Mouse (Mus musculus) embryonic facial prominence, embryonic 12.5 days (tissue): ENCODE measurements at regions not wholly inside any gene's neighbourhood (a gene's known extent, or its start where the extent isn't known, plus 50 kb on each side); places are given as distances from the start of the nearest gene placed in this dataset.
"Not testable (repeated sequence)": the region's sequence is repeated elsewhere in the genome, so short reads cannot be mapped to it uniquely, and the experiment has no call there.

Source experiments
- ATAC-seq: fragments of 200-750 bp; cut with Nextera tagmentation; 2 replicates; pipeline ENCODE4 v1.8.0; 2017; ENCODE audit not compliant: insufficient number of reproducible peaks, insufficient read depth, low FRiP score, low TSS enrichment
- H3K27ac ChIP-seq: fragments of 300-500 bp; sonication (generic); 2 replicates; pipeline ENCODE4 v1.5.1; 2016; ENCODE audit warnings: mild to moderate bottlenecking
- H3K27me3 ChIP-seq: fragments of 300-500 bp; sonication (generic); 2 replicates; pipeline ENCODE4 v1.6.1; 2016; ENCODE audit warnings: mild to moderate bottlenecking, moderate library complexity
- H3K36me3 ChIP-seq: fragments of 300-500 bp; sonication (generic); 2 replicates; pipeline ENCODE4 v1.6.1; 2016; ENCODE audit warnings: mild to moderate bottlenecking
- H3K4me1 ChIP-seq: fragments of 300-500 bp; sonication (generic); 2 replicates; pipeline ENCODE4 v1.6.1; 2016
- H3K4me2 ChIP-seq: fragments of 300-500 bp; sonication (generic); replicated peaks from 2 replicates; pipeline ENCODE4 v1.6.1; 2016; ENCODE audit warnings: mild to moderate bottlenecking, moderate library complexity
- H3K4me3 ChIP-seq: fragments of 300-500 bp; sonication (generic); 2 replicates; pipeline ENCODE4 v1.5.1; 2016; ENCODE audit warnings: mild to moderate bottlenecking
- H3K9ac ChIP-seq: fragments of 300-500 bp; sonication (generic); 2 replicates; pipeline ENCODE4 v1.6.1; 2016; ENCODE audit warnings: mild to moderate bottlenecking, moderate library complexity
- H3K9me3 ChIP-seq: fragments of 300-500 bp; sonication (generic); 2 replicates; pipeline ENCODE4 v1.6.1; 2016; ENCODE audit warnings: mild to moderate bottlenecking, moderate library complexity
- WGBS: fragments of 180-500 bp; shearing (Covaris S2); methylation state at CpG from one replicate; pipeline ENCODE4 v1.1.7; 2016; 5-methylcytosine and 5-hydroxymethylcytosine counted together

DNA sequence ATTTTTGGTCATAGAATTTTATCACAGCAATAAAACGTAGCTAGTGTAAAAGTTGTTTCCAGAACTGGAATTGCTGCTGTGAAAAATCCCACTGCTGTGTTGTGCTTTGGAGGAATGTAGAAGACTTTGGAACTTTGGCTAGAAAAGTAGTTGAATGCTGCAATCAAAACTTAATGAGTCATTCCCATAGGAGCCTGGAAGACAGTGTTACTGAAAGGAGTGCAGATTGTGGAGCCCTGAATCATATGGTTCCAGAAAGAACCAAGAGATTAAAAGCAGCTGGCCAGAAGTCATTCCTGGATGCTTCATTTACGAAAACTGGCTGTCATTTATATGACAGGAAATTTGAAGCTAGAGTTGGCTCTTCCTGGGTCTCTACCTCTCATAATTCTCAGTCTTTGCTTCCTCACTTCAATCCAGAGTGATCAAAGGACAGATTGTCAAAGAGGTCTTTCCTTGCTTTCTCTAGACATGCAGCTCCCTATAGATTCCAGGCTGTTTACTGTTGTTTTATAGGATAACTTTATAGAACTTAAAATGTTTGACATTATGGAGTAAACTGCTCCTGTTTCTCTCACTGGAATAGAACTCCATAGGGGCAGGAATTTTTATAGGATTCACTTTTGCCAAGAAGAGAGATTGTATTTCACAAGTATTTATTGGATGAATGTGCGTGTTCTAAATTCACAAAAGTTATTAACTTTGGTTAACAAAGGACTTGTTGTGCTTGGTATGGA, 504.2 kb downstream of the Cypt12 start:
- Histone ChIP-seq H3K27me3 (no peaks in the 10 kb centered on the region), H3K4me2 (no peak overlapping the region), H3K4me3 (no peak overlapping the region), H3K9me3 (no peaks in the 10 kb centered on the region), H3K27ac (no peak overlapping the region), H3K9ac (no peak overlapping the region), H3K4me1 (no peaks in the 10 kb centered on the region), H3K36me3 (no peaks in the 10 kb centered on the region)
- ATAC-seq = no peak
- 74% methylated on average over 3 of the region's 3 CpGs for WGBS

- Histone ChIP-seq H3K36me3 (no peaks in the 10 kb centered on the region), H3K4me1 (no peaks in the 10 kb centered on the region), H3K27me3 (no peaks in the 10 kb centered on the region), H3K9me3 (no peaks in the 10 kb centered on the region), H3K27ac (no peak overlapping the region), H3K4me2 (no peak overlapping the region), H3K4me3 (no peak overlapping the region), H3K9ac (no peak overlapping the region)
- ATAC-seq = no peak
- 50% methylated on average over 3 of the region's 3 CpGs for WGBS
These were observed 505.2 kb downstream of the Cypt12 start for GRCm38 (mm10) chr3:18453220-18453985.

DNA sequence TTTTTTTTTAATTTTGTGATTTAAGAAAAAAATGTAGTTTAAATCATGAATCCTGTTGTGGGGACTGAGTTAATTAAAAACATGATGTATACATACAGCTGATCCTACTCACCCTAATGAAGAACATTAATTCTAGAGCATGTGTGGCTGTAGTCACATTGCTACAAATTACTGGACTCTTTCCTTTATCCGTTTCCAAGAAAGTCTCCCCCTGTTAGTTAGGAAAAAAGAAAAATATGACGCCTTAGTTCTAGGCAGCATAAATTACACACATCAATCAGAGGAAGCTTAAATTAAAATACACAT, 505.7 kb downstream of the Cypt12 start:
- no peak for ATAC-seq
- H3K27ac ChIP-seq = no peak overlapping the region
- H3K27me3 ChIP-seq = no peaks in the 10 kb centered on the region
- no peak overlapping the region for H3K9ac ChIP-seq
- H3K4me1 ChIP-seq = no peaks in the 10 kb centered on the region
- no peak overlapping the region for H3K4me3 ChIP-seq
- H3K9me3 ChIP-seq = no peaks in the 10 kb centered on the region
- whole genome bisulfite sequencing = 53% methylated on average over 2 of the region's 2 CpGs
- H3K36me3 ChIP-seq = no peaks in the 10 kb centered on the region
- H3K4me2 ChIP-seq = no peak overlapping the region

- WGBS = 71% methylated on average over 4 of the region's 4 CpGs
- H3K36me3 ChIP-seq = not testable (repeated sequence)
These were observed 506.5 kb downstream of the Cypt12 start for GRCm38 (mm10) chr3:18454558-18455191.

DNA sequence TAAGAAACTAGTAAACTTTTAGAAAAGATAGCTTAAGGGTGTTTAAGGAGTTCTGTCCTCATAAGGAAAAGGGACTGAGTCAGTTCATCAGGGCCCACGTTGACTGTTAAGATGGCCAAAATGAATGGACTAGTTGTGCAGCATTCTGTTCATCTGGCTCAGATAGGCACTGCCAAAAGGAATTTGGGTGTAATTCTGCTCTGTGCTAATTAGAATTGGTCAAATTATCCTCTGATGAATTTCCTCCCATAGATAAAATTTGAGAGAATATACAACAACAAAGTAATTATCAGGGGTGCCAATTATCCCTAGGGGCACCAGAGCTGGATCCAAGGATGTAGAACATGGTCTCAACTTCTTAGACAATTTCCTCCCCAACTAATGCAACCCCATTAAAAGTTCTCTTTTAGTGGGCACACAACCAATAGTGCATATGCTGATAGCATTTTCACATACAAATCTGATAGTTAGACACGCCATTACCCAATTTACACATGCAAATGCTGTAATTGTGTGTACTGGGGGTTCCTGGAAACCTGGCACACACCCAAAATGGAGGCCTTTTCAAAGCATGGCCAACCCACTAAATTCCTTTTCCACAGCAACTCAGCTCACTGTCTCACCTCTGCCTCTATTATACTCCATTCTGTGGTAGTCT, 508.0 kb downstream of the Cypt12 start:
- Histone ChIP-seq H3K27ac (no peak overlapping the region), H3K27me3 (no peaks in the 10 kb centered on the region), H3K4me2 (no peak overlapping the region), H3K9ac (no peak overlapping the region), H3K4me1 (no peaks in the 10 kb centered on the region), H3K36me3 (no peaks in the 10 kb centered on the region), H3K9me3 (no peaks in the 10 kb centered on the region), H3K4me3 (no peak overlapping the region)
- ATAC-seq = no peak
- WGBS = 81% methylated on average over 2 of the region's 2 CpGs

More at GRCm38 (mm10) chr3:18454558-18455191, 506.5 kb downstream of the Cypt12 start:
- H3K9me3 ChIP-seq, H3K4me3 ChIP-seq, H3K4me1 ChIP-seq, ATAC-seq, H3K27ac ChIP-seq, H3K27me3 ChIP-seq, H3K9ac ChIP-seq, H3K4me2 ChIP-seq: not testable (repeated sequence)

GRCm38 (mm10) chr3:18460267-18460666, 512.1 kb downstream of the Cypt12 start:
- no peak overlapping the region for H3K4me2 ChIP-seq
- 82% methylated on average over 1 of the region's 1 CpGs for WGBS
- no peaks in the 10 kb centered on the region for H3K4me1 ChIP-seq
- no peak overlapping the region for H3K4me3 ChIP-seq
- ATAC-seq = no peak
- H3K27me3 ChIP-seq = no peaks in the 10 kb centered on the region
- H3K9ac ChIP-seq = no peak overlapping the region
- no peaks in the 10 kb centered on the region for H3K36me3 ChIP-seq
- no peak overlapping the region for H3K27ac ChIP-seq
- H3K9me3 ChIP-seq = no peaks in the 10 kb centered on the region

DNA sequence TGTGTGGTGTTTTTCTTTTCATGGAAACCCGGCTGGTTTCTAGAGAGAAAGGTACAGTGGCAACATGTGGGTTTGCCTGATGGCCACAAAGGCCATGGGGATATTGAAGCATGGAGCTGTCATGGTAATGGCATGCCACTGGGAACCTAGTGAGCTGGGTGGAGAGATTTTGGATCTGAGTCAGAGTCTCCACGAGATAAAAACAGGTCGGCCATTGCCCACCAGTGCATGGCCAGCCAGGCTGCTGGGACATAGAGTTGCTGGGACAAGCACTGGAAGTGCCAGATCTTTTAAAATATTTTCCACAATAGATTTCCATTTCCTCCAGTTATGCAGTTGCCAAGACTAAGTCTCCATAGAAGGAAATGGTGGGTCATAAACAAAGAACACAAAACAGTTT, 523.6 kb downstream of the Cypt12 start:
- H3K4me2 ChIP-seq = no peak overlapping the region
- WGBS = 86% methylated on average over 3 of the region's 3 CpGs
- no peak for ATAC-seq
- no peaks in the 10 kb centered on the region for H3K4me1 ChIP-seq
- H3K9ac ChIP-seq = no peak overlapping the region
- H3K27ac ChIP-seq = no peak overlapping the region
- H3K9me3 ChIP-seq = no peaks in the 10 kb centered on the region
- no peaks in the 10 kb centered on the region for H3K27me3 ChIP-seq
- no peaks in the 10 kb centered on the region for H3K36me3 ChIP-seq
- no peak overlapping the region for H3K4me3 ChIP-seq

- Histone ChIP-seq H3K9ac (no peak overlapping the region), H3K4me2 (no peak overlapping the region), H3K36me3 (no peaks in the 10 kb centered on the region), H3K4me1 (no peaks in the 10 kb centered on the region), H3K27ac (no peak overlapping the region), H3K27me3 (no peaks in the 10 kb centered on the region), H3K4me3 (no peak overlapping the region), H3K9me3 (no peaks in the 10 kb centered on the region)
- ATAC-seq = no peak
- WGBS = 82% methylated on average over 2 of the region's 2 CpGs
These were observed 531.3 kb downstream of the Cypt12 start for GRCm38 (mm10) chr3:18479557-18479956.

GRCm38 (mm10) chr3:18482006-18482405, 533.8 kb downstream of the Cypt12 start:
- Histone ChIP-seq H3K9ac (no peak overlapping the region), H3K27ac (no peak overlapping the region), H3K4me2 (no peak overlapping the region), H3K27me3 (no peaks in the 10 kb centered on the region), H3K4me3 (no peak overlapping the region), H3K36me3 (no peaks in the 10 kb centered on the region), H3K4me1 (no peaks in the 10 kb centered on the region), H3K9me3 (no peaks in the 10 kb centered on the region)
- no peak for ATAC-seq
- 66% methylated on average over 2 of the region's 2 CpGs for WGBS

DNA sequence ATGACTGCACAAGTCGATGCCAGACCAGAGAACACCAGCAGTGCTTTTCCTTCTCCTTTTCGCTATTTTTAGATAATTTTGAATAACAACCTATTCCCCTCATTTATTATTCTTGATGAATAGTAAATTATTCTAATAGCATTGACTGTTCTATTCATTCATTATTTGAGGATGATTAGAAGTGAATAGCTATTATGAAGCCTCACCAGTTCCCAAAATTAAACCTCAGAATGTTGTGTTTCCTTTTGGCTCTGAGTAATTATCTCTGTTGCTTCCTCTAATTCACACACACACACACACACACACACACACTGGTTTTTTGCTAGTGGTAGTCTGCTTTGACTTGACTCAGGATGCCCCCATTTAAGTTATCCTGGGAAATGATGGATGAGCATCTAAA, 540.7 kb downstream of the Cypt12 start:
- no peaks in the 10 kb centered on the region for H3K9me3 ChIP-seq
- ATAC-seq = no peak
- no peak overlapping the region for H3K4me3 ChIP-seq
- no peaks in the 10 kb centered on the region for H3K4me1 ChIP-seq
- no peak overlapping the region for H3K27ac ChIP-seq
- no peaks in the 10 kb centered on the region for H3K36me3 ChIP-seq
- 84% methylated on average over 2 of the region's 2 CpGs for WGBS
- H3K27me3 ChIP-seq = no peaks in the 10 kb centered on the region
- no peak overlapping the region for H3K4me2 ChIP-seq
- no peak overlapping the region for H3K9ac ChIP-seq

- WGBS = 63% methylated on average over 3 of the region's 3 CpGs
- no peak overlapping the region for H3K4me3 ChIP-seq
These were observed 574.4 kb downstream of the Cypt12 start for GRCm38 (mm10) chr3:18522562-18522961.

DNA sequence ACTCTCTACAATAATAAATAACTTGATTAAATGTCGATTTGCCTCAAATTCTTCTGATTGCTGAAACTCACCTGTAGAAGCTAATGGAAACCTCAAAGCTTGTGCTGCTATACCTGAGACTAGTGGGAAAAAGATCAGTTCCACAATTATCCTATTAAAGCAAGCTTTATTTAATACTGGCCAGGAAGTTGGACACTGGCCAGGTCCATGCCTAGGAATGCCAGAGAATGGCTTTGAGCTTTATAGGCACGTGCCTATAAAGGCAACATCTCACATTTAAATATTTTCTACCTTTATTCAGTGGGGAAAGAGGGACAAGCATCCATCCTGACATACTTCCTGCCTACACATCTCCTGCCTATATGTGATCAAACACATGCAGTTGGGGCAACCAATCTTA, 575.8 kb downstream of the Cypt12 start:
- no peak for ATAC-seq
- Histone ChIP-seq H3K4me2 (no peak overlapping the region), H3K27ac (no peak overlapping the region), H3K36me3 (no peaks in the 10 kb centered on the region), H3K27me3 (no peaks in the 10 kb centered on the region), H3K4me1 (no peaks in the 10 kb centered on the region), H3K9ac (no peak overlapping the region), H3K4me3 (no peak overlapping the region), H3K9me3 (no peaks in the 10 kb centered on the region)
- WGBS = 81% methylated on average over 2 of the region's 2 CpGs

More at GRCm38 (mm10) chr3:18522562-18522961, 574.4 kb downstream of the Cypt12 start:
- Histone ChIP-seq H3K9ac (no peak overlapping the region), H3K36me3 (no peaks in the 10 kb centered on the region), H3K9me3 (no peaks in the 10 kb centered on the region), H3K27me3 (no peaks in the 10 kb centered on the region), H3K27ac (no peak overlapping the region), H3K4me2 (no peak overlapping the region), H3K4me1 (no peaks in the 10 kb centered on the region)
- no peak for ATAC-seq
